Mouse (Mus musculus): Measurements from ENCODE around the gene Bace2.

DNA sequence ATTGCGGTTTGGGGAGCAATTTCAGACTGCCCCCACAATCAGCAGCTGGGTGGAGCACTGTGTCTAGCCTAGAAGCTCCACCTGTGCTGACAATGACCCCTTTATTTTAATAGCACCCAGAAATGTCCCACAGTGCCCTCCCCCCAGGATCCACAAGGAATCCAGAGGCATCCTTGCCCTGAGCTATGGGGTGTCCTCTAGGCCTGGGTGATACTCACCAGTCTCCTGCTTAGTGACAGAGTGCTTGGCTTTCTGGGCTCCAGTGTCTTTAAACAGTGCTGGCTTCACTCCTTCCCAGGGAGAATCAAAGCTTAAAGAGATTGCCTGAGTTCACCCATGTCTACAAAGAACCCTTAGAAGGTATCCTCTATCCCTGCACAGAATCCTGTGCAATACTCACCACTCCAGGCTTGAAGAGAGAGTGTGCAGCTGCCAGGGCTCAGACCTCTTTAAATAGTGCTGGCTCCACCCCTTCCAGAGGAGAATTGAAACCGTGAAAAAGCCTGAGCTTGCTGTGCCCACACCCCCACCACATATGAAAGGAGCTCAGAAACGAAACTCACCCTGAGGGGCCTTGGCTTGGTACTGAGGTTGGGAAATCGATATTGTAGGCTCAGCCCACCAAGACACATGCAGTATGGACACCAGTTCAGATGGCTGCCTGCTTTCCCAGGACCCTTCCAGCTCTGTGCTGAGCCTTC, 106.1 kb downstream of the Bace2 start, which contains the start of gene Mx1:
- TF ChIP-seq CTCF (conservative IDR thresholded peaks at IDR 0.05 in 1 of 2, IDR thresholded peaks at IDR 0.05 in 1 of 2; ENCODE audit: low read depth in 2 of 2, low read length in 2 of 2) (no peak), POLR2A (IDR thresholded peaks at IDR 0.05; ENCODE audit: low read depth, low read length) (peak; percentile 63), NRF1 (IDR thresholded peaks at IDR 0.05; ENCODE audit: low read depth, low read length) (no peak), JUND (conservative IDR thresholded peaks at IDR 0.05; ENCODE audit: low read depth, low read length) (no peak), ZNF384 (IDR thresholded peaks at IDR 0.05; ENCODE audit: low read depth, low read length) (no peak), RAD21 (IDR thresholded peaks at IDR 0.05; ENCODE audit: low read depth, low read length) (no peak), ETS1 (conservative IDR thresholded peaks at IDR 0.05; ENCODE audit: low read depth, low read length) (peak; percentile 53), E2F4 (IDR thresholded peaks at IDR 0.05; ENCODE audit: insufficient replicate concordance, low read depth, low read length) (no peak), EP300 (IDR thresholded peaks at IDR 0.05; ENCODE audit: low read length) (peak; percentile 78), NELFE (IDR thresholded peaks at IDR 0.05; ENCODE audit: low read depth, low read length) (peak; percentile 63), MAZ (IDR thresholded peaks at IDR 0.05; ENCODE audit: low read depth, low read length) (0 out of 2 replicates have a peak, but pooled peaks have one; percentile 73)

Data from CH12.LX (cell line).